Mouse (Mus musculus): ENCODE measurements at regions not wholly inside any gene's neighbourhood (a gene's known extent, or its start where the extent isn't known, plus 50 kb on each side); places are given as distances from the start of the nearest gene placed in this dataset.

DNA sequence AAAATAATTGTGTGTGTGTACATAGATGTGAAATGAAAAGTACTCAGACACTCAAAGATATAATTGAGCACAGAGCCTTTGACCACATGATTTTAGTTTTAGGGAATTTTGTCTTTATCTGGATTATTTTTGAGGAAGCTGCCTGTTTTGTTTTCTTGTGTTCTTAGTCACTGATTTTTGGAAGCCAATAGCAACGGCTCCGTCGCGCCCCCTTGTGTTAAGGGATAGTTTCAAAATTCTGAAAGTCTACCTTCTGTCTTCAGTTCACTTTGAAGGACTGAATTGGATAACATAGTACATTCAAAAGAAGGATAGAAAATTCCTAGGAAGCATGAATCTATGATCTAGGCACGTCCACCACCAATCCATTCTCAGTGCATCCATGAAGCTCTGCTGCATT is 185.8 kb upstream of the Sash1 start:
- peak; percentile 67 for DNase-seq

- DNase-seq: no peak
Observed at GRCm38 (mm10) chr10:9069608-9070190, 183.8 kb upstream of the Sash1 start.

- DNase-seq: no peak
Observed at GRCm38 (mm10) chr10:9066566-9066965, 180.7 kb upstream of the Sash1 start.

DNA sequence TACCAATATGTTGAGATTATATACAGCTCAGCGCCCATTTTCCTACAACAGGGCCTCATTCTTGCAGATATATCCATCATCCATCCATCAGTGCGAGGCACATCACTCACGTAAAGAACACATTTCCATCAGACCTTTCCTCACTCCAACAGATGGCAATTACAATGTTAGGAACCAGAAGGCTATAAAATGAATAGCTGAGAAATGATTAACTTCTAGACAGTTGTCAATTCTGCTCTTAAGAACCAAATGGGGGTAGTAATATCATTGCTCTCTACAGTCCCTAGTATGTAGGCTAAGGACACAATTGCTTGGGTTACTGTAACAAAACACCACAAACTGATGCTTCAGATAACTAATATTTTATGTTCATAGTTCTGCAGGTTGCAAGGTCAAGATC is 176.1 kb upstream of the Sash1 start:
- no peak for DNase-seq

DNA sequence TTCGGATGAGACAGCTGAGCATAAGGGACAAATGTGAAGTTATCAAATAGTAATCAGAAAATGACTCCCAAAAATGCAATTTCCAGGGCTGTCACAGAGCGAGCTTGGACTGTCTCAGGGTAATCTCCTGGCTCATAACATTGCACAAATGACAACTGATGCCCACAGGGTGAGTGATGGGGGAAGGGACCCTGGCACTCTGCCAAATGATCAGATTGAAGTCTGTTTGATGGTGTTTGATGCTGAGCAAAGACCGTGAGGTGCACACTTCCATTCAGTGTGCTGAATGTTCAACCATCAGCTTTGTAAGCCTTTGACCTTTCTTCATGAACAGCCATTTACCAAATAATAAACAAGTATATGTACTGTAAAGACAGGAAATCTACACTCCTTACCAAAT is 169.4 kb upstream of the Sash1 start:
- DNase-seq: no peak

DNA sequence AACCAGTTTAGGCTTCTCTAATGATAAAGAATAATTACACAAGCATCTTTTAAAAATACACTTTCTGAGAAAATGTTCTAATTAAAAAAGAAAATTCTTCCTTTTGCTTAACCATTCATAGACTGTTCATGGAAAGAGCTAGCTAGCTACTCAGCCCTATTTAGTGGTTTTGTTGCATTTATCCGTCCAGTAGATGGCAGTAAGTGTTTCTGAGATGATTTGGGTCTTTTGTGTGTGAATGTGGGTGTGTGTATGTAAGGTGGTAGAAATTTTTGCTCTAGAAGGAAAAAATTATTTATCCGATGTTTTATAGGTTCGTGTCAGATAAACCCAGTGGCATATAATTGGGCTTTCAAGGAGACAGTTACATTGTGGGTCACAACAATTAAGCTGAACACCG is 167.5 kb upstream of the Sash1 start:
- no peak for DNase-seq

- DNase-seq: no peak
Observed at GRCm38 (mm10) chr10:9047341-9047740, 161.5 kb upstream of the Sash1 start.

GRCm38 (mm10) chr10:9044746-9045370 is 159.0 kb upstream of the Sash1 start:
- no peak for DNase-seq

DNA sequence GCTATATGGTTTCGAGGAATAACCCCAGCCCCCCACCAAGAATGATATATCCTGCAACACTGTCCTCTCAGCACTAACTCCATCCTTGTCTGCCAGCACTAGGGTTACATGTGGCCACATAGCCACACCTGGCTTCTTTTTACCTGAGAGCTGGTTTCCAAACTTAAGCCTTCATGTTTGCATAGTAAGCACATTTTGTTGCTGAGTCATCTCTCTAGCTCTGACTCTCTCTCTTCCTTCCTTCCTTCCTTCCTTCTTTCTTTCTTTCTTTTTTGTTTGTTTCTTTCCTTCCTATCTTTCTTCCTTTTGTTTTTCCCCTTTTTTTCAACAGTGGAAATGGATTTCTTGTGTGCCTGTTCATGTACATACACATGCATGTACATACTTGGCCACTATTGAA is 157.6 kb upstream of the Sash1 start:
- no peak for DNase-seq

DNA sequence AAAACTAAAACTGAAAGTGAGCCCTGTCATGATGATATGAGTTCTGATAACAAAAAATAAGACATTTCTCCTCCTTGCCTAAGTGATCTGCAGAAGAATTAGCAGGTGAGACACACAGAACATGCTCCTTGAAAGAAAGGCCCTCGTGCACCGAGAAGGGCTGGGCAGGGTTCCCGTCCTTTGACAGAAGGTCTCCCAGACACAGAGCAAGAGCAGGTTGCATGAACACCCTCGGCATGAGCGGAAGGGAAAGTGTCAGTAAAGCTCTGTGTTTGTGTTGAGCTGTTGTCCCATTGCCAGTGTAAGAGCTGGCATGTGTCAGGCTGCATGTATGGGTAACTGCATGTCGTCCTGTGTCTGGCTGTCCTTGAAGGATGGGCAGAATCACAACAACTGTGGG is 144.6 kb upstream of the Sash1 start:
- no peak for DNase-seq

DNA sequence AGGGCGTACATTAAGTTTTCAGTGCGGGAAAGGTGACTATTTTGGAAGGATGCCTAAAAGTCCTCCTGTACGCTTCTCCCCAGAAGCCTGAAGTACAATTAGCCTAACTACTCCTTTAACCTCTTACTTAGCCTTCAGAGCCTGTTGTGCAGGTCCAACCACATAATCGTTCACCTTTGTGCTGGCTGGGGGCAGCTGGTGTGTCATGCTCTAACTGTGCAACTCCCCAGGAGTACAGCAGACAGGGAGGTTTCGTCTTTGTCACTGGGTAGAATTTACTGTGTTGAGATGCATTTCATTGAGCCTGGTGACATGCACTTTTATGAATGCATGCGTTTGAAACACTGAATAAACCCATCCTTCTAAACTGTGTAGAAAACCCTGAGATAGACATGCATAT is 143.6 kb upstream of the Sash1 start:
- no peak for DNase-seq

- DNase-seq: no peak
Observed at GRCm38 (mm10) chr10:9027070-9027807, 141.4 kb upstream of the Sash1 start.

DNA sequence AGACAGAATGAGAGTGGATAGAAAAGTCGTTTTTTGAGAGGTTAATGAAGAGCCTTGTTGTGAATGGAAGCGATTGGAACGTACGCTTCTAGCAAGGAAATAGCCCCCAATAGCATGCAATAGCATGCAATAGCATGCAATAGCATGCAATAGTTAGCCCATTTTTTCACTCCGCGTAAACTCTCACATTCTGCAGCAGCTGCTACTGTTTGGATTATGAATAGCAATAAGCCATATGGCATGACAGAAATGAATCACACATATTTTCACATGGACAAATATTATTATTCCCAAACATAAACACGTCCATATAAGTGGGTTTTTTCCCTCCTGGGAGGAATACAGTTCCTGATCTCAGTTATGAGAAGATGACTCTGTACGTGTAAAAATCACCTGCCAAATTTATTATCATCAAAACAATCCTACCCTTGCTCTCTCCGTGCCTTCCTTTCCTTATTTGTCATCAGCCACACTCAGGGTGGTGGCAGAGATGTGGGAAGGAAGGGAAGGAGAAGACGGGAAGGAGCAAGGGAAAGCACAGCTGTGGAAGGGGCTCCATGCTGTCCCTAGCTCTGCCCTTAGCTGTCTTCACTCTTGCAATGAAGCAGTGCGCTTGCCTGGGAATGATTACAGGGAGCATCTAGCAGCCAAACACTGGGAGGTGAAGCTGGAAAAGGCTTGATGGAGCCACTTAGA is 129.1 kb upstream of the Sash1 start:
- no peak for DNase-seq

- DNase-seq: no peak
Observed at GRCm38 (mm10) chr10:9013549-9013925, 127.7 kb upstream of the Sash1 start.

- DNase-seq: peak; percentile 84
Observed at GRCm38 (mm10) chr10:9012829-9013548, 127.1 kb upstream of the Sash1 start.

GRCm38 (mm10) chr10:9011906-9012305 is 126.0 kb upstream of the Sash1 start:
- no peak for DNase-seq

DNA sequence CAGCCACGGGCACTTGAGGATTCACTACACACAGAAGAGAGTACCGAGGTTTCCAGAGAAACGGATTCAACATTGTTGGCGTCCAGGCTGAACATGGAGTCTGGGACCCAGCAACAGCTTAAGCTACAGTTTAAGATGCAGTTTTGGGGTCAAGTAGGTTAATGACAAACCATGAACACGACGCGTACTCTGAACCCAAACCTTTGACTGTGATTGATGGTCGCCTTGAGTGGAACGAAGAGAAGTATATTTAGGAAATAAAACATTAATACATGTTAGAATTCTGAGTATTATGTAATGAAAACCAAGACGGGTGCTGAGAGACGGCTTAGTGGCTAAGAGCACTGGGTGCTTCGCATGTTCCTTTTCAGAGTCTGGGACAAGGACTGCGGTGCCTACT is 124.3 kb upstream of the Sash1 start:
- DNase-seq: no peak

GRCm38 (mm10) chr10:9005140-9005909 is 119.5 kb upstream of the Sash1 start:
- no peak for DNase-seq

DNA sequence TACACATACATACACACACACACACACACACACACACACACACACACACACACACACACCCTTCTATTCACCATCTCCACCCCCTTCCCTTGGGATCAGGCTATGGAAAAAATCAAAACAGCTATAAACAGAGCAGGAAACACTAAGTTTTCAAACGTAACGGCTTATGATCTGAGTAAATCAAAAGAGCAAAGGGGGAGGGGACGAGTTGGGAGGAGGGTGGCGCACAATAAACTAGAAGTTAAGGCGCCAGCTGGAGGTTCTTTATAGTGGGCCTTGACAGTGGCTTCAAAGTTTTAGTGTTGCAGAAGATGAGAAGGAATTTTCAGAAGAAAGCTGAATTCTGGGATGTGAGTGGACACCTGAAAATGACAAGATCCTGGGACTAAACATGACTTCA is 116.4 kb upstream of the Sash1 start:
- DNase-seq: no peak

DNA sequence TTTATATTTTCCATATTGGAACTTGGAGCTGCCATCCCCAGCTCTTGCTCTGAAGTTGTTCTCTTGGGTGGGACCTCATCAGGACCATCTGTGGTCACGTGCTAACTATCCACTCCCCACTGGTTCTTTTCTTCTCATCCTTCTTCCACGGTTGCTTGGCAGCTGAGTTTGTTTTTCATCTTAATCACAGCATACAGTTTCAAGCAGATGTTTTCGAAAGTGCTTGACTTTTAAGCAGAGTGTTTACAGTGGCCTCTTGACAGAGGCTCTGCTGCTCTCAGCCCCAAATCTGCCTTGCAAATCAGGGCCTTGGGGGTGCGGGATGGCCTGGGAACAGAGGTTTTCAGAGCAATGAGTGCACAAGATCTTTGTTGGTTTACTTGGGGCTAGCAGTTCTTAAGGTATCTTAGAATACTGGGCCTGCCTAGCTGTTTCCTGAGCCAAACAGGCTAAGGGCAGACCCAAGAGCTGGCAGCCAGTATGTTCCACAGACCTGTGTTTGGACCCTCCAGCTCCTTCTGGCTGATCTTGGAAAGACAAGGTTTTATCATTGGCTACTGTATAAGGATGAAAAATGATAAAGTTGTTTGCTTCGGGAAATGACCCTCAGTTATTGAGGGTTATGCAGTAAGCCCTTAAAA is 113.0 kb upstream of the Sash1 start:
- DNase-seq: no peak

DNA sequence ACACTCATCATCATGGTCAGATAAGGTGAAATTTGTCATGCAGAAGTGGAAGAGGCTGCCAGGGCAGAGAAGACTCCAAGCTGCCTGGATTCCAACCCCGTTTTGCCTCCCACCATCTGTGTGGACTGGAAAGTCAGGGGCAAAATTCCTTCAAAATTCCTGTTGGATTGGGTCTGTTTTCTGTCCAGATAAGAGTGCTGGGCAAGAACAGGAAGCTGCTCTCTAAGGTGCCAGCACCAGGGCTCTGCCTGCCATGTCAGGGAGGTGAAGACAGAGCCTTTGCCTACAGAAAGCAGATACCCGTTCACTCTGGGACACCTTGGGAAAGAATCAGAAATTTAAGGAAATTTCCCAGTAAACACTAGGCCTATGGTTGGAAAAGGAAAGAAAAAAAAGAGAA is 112.5 kb upstream of the Sash1 start:
- DNase-seq: no peak

All from gastrocnemius, postnatal 10 days (tissue).